Mouse (Mus musculus): ENCODE data around the gene Slc25a13. TPM values are rescaled to one million over a fixed set of nuclear protein-coding genes. Genes with fewer than 3 reads are reported as not detected.

Gene Slc25a13
- 26.0 and 63.4 TPM in 2 replicates for polyA plus RNA-seq (2015; fragmentation: Nextera tagmentation; extraction: Ambion mirVana)

DNA sequence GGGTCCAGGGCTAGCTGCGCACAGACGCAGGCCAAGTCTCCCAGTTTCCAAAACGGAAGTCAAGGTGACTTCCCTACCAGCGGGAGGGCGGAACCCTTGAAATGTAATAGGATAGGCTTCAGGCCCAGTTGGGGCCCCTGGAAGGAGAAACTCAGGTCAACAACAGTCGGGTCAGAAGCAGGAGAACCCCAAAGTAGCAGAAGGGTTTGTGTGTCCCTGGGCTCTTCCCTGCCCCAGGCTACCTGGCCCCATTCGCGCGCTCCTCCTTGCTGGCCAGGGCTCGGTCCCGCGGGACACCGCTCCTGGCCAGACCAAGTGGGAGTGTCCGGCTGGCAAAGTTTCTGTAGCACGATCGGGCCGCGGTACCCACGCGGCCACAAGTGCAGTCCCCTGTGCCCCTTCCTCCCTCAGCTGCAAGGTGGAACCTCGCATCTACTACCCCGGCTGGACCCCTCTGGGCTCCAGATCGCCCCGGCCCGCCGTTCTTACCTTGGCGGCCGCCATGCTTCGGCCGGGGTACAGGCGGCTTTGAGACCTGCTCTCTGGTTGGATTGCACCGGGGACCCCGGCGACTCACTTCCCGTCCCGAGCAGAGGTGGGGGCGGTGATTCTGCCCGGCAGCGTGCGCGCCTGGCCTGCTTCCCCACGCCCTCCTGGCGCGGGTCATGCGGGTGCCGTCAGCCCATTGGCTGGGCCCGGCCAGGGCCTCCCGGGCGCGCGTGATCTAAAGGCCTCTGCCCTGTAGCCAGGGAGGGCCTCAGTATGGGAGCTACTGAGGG, at the start of gene Slc25a13:
TSS of gene Slc25a13 (minus strand) at position 667 of the 779 bp plus-strand sequence.

All from adrenal gland, postnatal 0 days (tissue).